Mouse (Mus musculus) ES-Bruce4 (cell line): ENCODE measurements around the gene Kcnj11. TPM values are rescaled to one million over a fixed set of nuclear protein-coding genes. Genes with fewer than 3 reads are reported as not detected.

Experiments used
- H3K27ac ChIP-seq: 2 replicates; pipeline ENCODE4 v1.5.1; 2012; ENCODE audit warnings: low read length, inconsistent platforms; ENCODE audit not compliant: insufficient read depth
- H3K27me3 ChIP-seq: 2 replicates; pipeline ENCODE4 v1.6.1; 2012; ENCODE audit warnings: mild to moderate bottlenecking, low read length, inconsistent platforms; ENCODE audit not compliant: control insufficient read depth, poor library complexity, insufficient read depth, severe bottlenecking
- H3K36me3 ChIP-seq: 2 replicates; pipeline ENCODE4 v1.6.1; 2012; ENCODE audit warnings: inconsistent platforms, mild to moderate bottlenecking, low read length, moderate library complexity; ENCODE audit not compliant: control insufficient read depth, poor library complexity, insufficient read depth, severe bottlenecking
- H3K4me1 ChIP-seq: one replicate; pipeline ENCODE4 v1.8.1; 2011; ENCODE audit warnings: low read length; ENCODE audit not compliant: control insufficient read depth, insufficient read depth
- H3K4me3 ChIP-seq: 2 replicates; pipeline ENCODE4 v1.5.1; 2011; ENCODE audit warnings: low read depth, mild to moderate bottlenecking, low read length
- H3K9ac ChIP-seq: 2 replicates; pipeline ENCODE4 v1.6.1; 2012; ENCODE audit warnings: low read depth, mild to moderate bottlenecking, inconsistent platforms; ENCODE audit not compliant: poor library complexity, severe bottlenecking
- H3K9me3 ChIP-seq: replicated peaks from 2 replicates; pipeline ENCODE4 v1.6.1; 2012; ENCODE audit warnings: mild to moderate bottlenecking, low read length, inconsistent platforms; ENCODE audit not compliant: control insufficient read depth, poor library complexity, insufficient read depth, severe bottlenecking
- CTCF ChIP-seq: IDR thresholded peaks from one replicate; pipeline ENCODE4 v1.8.1; 2011; ENCODE audit warnings: low read depth, low read length
- EP300 ChIP-seq: IDR thresholded peaks from 2 replicates; pipeline ENCODE4 v1.6.1; 2011; ENCODE audit warnings: low read depth, low read length; ENCODE audit not compliant: insufficient read depth
- POLR2A ChIP-seq: IDR thresholded peaks from one replicate; pipeline ENCODE4 v1.8.1; 2011; ENCODE audit warnings: low read length; ENCODE audit not compliant: insufficient read depth
- polyA plus RNA-seq: library from polyadenylated mRNA; stranded (reverse); fragments of >200 nt; gene quantifications from 2 replicates; pipeline ENCODE4 v1.2.4, GENCODE M21; 2011; ENCODE audit warnings: low read depth; ENCODE audit not compliant: missing spikeins, insufficient read depth, insufficient read length

Gene Kcnj11
- polyA plus RNA-seq, 1 experiment = 1.5 TPM

DNA sequence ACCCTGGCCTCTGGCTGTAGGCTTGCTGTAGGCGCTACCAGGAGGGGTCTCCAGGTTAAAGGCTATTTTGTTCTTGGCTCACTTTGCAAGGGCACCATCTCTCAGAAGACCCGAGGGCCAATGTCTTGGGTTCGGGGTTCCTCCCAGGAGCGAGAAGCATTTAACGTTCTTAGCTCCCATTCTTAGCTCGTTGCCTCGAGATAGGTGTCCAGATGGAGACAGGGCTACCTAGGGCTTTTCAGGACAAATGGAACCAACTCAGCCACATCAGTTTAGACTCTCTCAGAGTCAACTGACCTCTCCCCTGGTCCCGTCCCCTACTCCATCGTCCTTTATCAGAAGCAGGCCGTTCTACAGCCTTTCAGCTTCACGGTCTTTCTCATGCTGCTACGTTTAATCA lies 31.7 kb upstream of the Kcnj11 start:
- no peak for TF ChIP-seq POLR2A
- Histone ChIP-seq H3K9ac (no peak overlapping the region), H3K4me3 (no peak overlapping the region), H3K27ac (no peak overlapping the region), H3K9me3 (no peaks in the 10 kb centered on the region), H3K27me3 (no peaks in the 10 kb centered on the region), H3K4me1 (no peaks in the 10 kb centered on the region), H3K36me3 (no peaks in the 10 kb centered on the region)

DNA sequence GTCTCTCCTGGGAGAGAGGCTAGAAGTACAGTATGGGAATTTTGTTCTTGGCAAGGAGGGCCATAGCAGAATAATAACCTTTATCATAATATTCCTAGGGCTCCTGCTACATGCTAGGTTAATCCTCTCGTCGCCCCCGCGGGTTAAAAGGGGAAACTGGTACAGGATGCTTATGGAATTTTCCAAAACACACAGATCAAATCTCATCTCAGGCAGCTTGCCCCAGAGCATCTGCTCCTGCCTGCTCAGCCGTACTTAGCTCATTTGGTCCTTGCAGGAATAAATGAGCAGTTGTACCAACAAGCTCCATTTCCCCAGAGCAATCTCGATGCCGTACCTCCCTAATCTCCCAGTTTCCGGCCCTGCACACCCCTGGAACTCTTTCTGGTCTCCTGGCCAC lies 31.2 kb upstream of the Kcnj11 start:
- TF ChIP-seq POLR2A = no peak
- no peak for TF ChIP-seq EP300
- no peak for TF ChIP-seq CTCF
- Histone ChIP-seq H3K36me3 (no peaks in the 10 kb centered on the region), H3K27ac (no peak overlapping the region), H3K9me3 (no peaks in the 10 kb centered on the region), H3K4me3 (no peak overlapping the region), H3K27me3 (no peaks in the 10 kb centered on the region), H3K9ac (no peak overlapping the region), H3K4me1 (no peaks in the 10 kb centered on the region)

DNA sequence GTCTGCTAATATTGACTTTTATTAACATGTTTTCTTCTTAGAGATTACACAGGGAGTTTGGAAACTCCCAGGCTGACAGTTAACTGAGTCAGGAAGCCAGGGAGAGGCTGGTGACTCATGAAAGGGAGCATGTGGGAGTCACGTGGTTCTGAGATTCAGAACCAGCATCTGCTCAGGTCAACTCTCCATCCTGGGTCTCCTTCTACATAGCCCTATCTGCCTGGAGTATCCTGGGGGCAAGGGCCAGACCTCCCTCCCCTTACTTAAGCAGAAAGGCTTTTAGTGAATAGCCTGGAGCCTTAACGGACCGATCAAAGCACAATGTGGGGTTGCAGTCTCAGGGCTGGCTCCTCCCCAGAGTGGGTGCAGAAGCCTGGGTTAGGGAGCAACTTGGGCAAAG lies 30.7 kb upstream of the Kcnj11 start:
- Histone ChIP-seq H3K4me3 (no peak overlapping the region), H3K9me3 (no peaks in the 10 kb centered on the region), H3K27me3 (no peaks in the 10 kb centered on the region), H3K27ac (no peak overlapping the region), H3K4me1 (no peaks in the 10 kb centered on the region), H3K9ac (no peak overlapping the region), H3K36me3 (no peaks in the 10 kb centered on the region)
- TF ChIP-seq EP300 = no peak

DNA sequence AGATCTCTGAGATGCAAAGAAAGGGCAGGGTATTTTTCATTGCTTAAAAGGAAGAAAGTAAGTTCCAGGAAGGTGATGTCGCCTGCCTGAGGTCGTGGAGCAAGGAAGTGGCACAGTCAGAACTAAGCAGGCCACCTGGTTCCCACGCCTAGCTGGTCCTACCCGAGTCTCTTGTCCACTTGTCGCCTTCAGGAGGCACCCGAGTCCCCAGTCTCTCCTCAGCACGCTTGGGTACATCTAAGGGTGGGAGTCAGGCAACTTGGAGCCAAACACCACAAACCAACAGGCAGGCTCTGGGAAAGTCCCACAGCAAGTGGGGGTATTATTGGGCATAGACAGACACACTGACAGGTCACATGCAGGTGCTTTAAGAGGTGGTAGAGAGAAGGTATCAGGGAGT lies 30.2 kb upstream of the Kcnj11 start:
- Histone ChIP-seq H3K9ac (no peak overlapping the region), H3K27me3 (no peaks in the 10 kb centered on the region), H3K9me3 (no peaks in the 10 kb centered on the region), H3K27ac (no peak overlapping the region), H3K4me1 (no peaks in the 10 kb centered on the region), H3K36me3 (no peaks in the 10 kb centered on the region), H3K4me3 (no peak overlapping the region)
- TF ChIP-seq POLR2A (no peak), CTCF (no peak), EP300 (no peak)

DNA sequence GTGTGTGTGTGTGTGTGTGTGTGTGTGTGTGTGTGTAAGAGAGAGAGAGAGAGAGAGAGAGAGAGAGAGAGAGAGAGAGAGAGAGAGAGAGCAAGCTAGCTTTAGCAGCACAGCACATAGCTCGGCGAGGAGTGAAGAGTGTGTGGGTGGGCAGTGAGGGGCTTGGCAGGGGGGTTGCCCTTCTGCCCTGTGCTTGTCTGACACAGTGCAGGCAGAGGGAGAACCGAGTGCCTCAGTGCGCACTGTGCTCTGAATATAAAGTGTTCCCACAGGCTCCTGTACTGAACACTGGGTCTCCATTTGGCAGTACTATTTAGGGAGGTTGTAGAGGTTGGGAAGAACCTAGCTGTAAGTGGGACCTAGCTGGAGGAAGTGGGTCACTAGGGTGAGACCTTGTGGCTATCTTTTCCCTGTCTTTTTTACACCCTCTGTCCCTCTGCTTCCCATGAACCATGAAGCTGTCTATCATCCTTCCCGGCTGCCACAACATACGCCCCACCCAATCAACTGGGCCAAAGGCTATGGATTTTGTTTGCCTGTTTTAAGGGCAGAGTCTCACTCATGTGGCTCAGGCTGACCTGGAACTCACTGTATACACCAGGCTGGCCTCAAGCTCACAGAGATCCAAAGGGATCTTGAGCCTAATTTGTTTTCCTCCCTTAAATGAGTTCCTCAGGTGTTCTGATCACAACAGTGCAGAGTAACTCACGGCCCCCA lies 29.1 kb upstream of the Kcnj11 start:
- Histone ChIP-seq H3K9ac (no peak overlapping the region), H3K27me3 (no peaks in the 10 kb centered on the region), H3K9me3 (no peaks in the 10 kb centered on the region), H3K27ac (no peak overlapping the region), H3K4me3 (no peak overlapping the region), H3K4me1 (no peaks in the 10 kb centered on the region), H3K36me3 (no peaks in the 10 kb centered on the region)
- TF ChIP-seq EP300 (no peak), POLR2A (no peak), CTCF (no peak)

DNA sequence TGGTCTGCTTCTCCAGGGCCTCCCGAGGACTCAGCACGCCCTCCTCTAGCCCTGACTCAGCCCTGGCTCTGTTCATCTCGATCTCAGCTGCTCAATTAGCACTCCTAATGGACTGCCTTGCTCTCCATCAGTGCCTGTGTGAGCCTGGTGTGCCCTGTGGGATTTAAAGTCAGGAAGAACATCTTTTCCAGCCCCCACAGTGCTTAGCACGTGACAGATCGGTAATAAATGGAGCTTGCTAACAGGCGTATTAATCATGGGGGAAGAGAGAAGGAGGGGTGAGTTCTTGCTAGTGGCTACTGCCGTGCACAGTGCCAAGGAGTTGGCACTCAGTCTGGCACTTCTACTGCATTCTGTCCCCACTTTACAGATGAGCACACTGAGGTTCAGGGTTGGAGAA lies 27.6 kb upstream of the Kcnj11 start:
- Histone ChIP-seq H3K4me1 (no peaks in the 10 kb centered on the region), H3K9me3 (no peaks in the 10 kb centered on the region), H3K27ac (no peak overlapping the region), H3K9ac (no peak overlapping the region), H3K4me3 (no peak overlapping the region), H3K27me3 (no peaks in the 10 kb centered on the region), H3K36me3 (no peaks in the 10 kb centered on the region)
- no peak for TF ChIP-seq EP300
- TF ChIP-seq CTCF = no peak
- no peak for TF ChIP-seq POLR2A
